Mouse (Mus musculus): ENCODE results near the gene Numbl.
A peak's percentile ranks its signal among the peaks of the same experiment; 100 is the strongest.

DNA sequence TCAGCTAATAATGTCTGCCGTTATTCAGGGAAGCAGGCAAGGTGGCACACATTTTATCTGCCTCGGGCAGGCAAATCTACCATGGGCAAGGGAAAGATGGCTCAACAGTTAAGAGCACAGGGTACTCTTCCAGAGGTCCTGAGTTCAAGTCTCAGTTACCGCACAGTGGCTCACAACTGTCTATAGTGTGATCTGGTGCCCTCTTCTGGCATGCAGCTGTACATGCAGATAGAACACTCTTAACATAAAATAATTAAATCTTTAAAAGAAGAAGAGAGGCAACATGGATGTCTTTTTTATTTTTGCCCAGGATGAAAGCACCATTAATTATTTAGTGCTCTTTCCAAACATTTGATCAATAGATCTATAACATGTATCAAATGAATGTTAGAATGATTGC, 19.0 kb downstream of the Numbl start:
- TF ChIP-seq CTCF (IDR thresholded peaks at IDR 0.05; ENCODE audit: borderline replicate concordance, insufficient read depth, low read length) (peak; percentile 35; the same call in 1 of the 2 replicates), POLR2A (IDR thresholded peaks at IDR 0.05; ENCODE audit: low read depth, low read length) (no peak)

All from embryonic fibroblast, embryonic 13.5 days (primary cell).